Mouse (Mus musculus): ENCODE data around the gene Olfr195. TPM values are rescaled to one million over a fixed set of nuclear protein-coding genes. Genes with fewer than 3 reads are reported as not detected.

Olfr195 gene
- polyA plus RNA-seq, 1 experiment from 2014 or later: not detected

Other genes starting within 250 kb of the Olfr195 start
- not detected in 2 replicates for gene Olfr181, start 218.3 kb upstream of the Olfr195 start, polyA plus RNA-seq (2014; fragmentation: Nextera tagmentation; extraction: Ambion mirVana)
- not detected in 2 replicates for gene Olfr180, start 217.7 kb upstream of the Olfr195 start, polyA plus RNA-seq (2014; fragmentation: Nextera tagmentation; extraction: Ambion mirVana)
- not detected in 2 replicates for gene Olfr183, start 151.7 kb upstream of the Olfr195 start, polyA plus RNA-seq (2014; fragmentation: Nextera tagmentation; extraction: Ambion mirVana)
- not detected in 2 replicates for gene Olfr186, start 116.8 kb upstream of the Olfr195 start, polyA plus RNA-seq (2014; fragmentation: Nextera tagmentation; extraction: Ambion mirVana)
- gene Olfr187, start 107.3 kb upstream of the Olfr195 start, polyA plus RNA-seq (2014; fragmentation: Nextera tagmentation; extraction: Ambion mirVana): not detected in 2 replicates
- gene Olfr190, start 69.0 kb upstream of the Olfr195 start, polyA plus RNA-seq (2014; fragmentation: Nextera tagmentation; extraction: Ambion mirVana): not detected in 2 replicates
- not detected in 2 replicates for gene Olfr191, start 57.2 kb upstream of the Olfr195 start, polyA plus RNA-seq (2014; fragmentation: Nextera tagmentation; extraction: Ambion mirVana)
- not detected in 2 replicates for gene Olfr193, start 35.2 kb upstream of the Olfr195 start, polyA plus RNA-seq (2014; fragmentation: Nextera tagmentation; extraction: Ambion mirVana)
- not detected in 2 replicates for gene Olfr194, start 26.0 kb upstream of the Olfr195 start, polyA plus RNA-seq (2014; fragmentation: Nextera tagmentation; extraction: Ambion mirVana)
- gene Olfr196, start 23.4 kb downstream of the Olfr195 start, polyA plus RNA-seq (2014; fragmentation: Nextera tagmentation; extraction: Ambion mirVana): not detected in 2 replicates
- not detected in 2 replicates for gene Olfr198, start 56.5 kb downstream of the Olfr195 start, polyA plus RNA-seq (2014; fragmentation: Nextera tagmentation; extraction: Ambion mirVana)
- not detected in 2 replicates for gene Olfr199, start 72.7 kb downstream of the Olfr195 start, polyA plus RNA-seq (2014; fragmentation: Nextera tagmentation; extraction: Ambion mirVana)
- not detected in 2 replicates for gene Olfr201, start 125.6 kb downstream of the Olfr195 start, polyA plus RNA-seq (2014; fragmentation: Nextera tagmentation; extraction: Ambion mirVana)
- not detected in 2 replicates for gene Olfr202, start 139.7 kb downstream of the Olfr195 start, polyA plus RNA-seq (2014; fragmentation: Nextera tagmentation; extraction: Ambion mirVana)
- gene Olfr203, start 151.8 kb downstream of the Olfr195 start, polyA plus RNA-seq (2014; fragmentation: Nextera tagmentation; extraction: Ambion mirVana): not detected in 2 replicates
- gene Olfr204, start 171.2 kb downstream of the Olfr195 start, polyA plus RNA-seq (2014; fragmentation: Nextera tagmentation; extraction: Ambion mirVana): not detected in 2 replicates
- not detected in 2 replicates for gene Olfr205, start 184.1 kb downstream of the Olfr195 start, polyA plus RNA-seq (2014; fragmentation: Nextera tagmentation; extraction: Ambion mirVana)
- gene Olfr206, start 202.2 kb downstream of the Olfr195 start, polyA plus RNA-seq (2014; fragmentation: Nextera tagmentation; extraction: Ambion mirVana): not detected in 2 replicates
- not detected in 2 replicates for gene Olfr209, start 216.9 kb downstream of the Olfr195 start, polyA plus RNA-seq (2014; fragmentation: Nextera tagmentation; extraction: Ambion mirVana)